Comparison of ENCODE assay signal across 9 mouse cellular contexts in the genomic region with DNA sequence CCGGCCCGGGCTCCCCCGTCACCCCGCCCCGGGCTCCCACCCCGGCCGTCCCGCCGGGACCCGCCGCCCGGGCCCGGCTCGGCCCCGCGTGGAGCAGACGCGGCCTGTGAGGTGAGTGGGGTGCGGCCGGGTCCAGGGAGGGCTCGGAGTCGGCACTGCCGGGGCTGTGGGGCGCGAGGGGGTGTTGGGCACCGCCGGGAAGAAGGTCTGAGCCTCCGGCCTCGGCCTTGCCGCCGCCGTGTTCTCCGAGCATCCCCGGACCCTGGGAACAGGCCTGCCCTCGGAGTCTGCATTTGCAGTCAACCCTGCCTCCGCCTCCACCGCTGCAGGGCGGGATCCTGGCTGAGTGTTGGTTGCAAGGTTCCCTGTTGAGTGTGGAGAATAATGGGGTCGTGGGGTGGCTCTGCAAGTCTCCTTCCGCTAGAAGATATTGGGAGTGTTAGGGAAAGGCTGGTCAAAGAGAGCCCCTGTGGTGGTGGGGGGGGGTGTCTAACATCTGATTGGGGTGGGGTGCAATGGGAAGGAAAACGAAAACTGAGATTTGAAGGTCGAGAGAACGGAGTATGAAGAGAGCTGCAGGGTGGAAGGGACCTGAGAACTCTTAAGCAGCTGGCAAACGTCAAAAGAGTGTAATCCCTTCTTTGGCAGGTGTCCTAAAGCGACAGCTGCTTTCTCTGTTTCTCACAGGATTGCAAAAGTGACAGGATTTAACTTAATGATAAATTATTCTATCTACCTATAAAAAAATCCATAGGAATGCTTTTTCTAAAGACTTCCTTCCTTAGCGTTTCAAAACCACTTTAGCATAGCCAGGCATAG. TPM values are rescaled to one million over a fixed set of nuclear protein-coding genes. Genes with fewer than 3 reads are reported as not detected.
A peak's percentile ranks its signal among the peaks of the same experiment; 100 is the strongest.
DNase-seq lines count a peak whose midpoint lies in the region; ATAC-seq and TF ChIP-seq lines count a peak whose summit lies in the region.
"Had no signal": no experiment of that assay in that cellular context is flagged by ENCODE, and none has a peak within 500 bp of the region (broad histone marks: within the 10 kb centered on the region; RNA-seq: fewer than 3 reads in every experiment).

No protein-coding gene starts in this region.

- no peaks in the 10 kb centered on the region for H3K9me3 ChIP-seq in megakaryocyte, embryonic 14.5 days
- no peaks in the 10 kb centered on the region for H3K9me3 ChIP-seq in heart, postnatal 0 days (replicated peaks; ENCODE audit: control insufficient read depth, low read length)

- TF ChIP-seq CTCF in heart, postnatal 0 days (IDR thresholded peaks at IDR 0.05; ENCODE audit: low read depth) = no peak

- H3K36me3 ChIP-seq in megakaryocyte, embryonic 14.5 days (replicated peaks; ENCODE audit: low read length) = peaks cover 45% of the 10 kb centered on the region
- peaks cover 26% of the 10 kb centered on the region for H3K36me3 ChIP-seq in heart, postnatal 0 days (replicated peaks; ENCODE audit: control insufficient read depth, insufficient read depth, low read length)

- WGBS in heart, postnatal 0 days = 1% methylated on average over 46 of the region's 46 CpGs

- peak overlapping the region; percentile 99 for H3K4me2 ChIP-seq in heart, postnatal 0 days (ENCODE audit: low read depth, low read length)

- no peaks in the 10 kb centered on the region for H3K27me3 ChIP-seq in megakaryocyte, embryonic 14.5 days (replicated peaks)
- no peaks in the 10 kb centered on the region for H3K27me3 ChIP-seq in heart, postnatal 0 days (ENCODE audit: control insufficient read depth, insufficient read depth, low read length)

- TF ChIP-seq EP300 in heart, postnatal 0 days (IDR thresholded peaks at IDR 0.05; ENCODE audit: low read depth) = no peak

- H3K27ac ChIP-seq in heart, postnatal 0 days (ENCODE audit: low read depth) = peak overlapping the region; percentile 91

- no peak for ATAC-seq in megakaryocyte, adult 5-6 weeks (ENCODE audit: poor library complexity, severe bottlenecking)
- no peak for ATAC-seq in heart, postnatal 0 days (ENCODE audit: insufficient read depth, low read depth)

- H3K9ac ChIP-seq in heart, postnatal 0 days (replicated peaks; ENCODE audit: low read depth, low read length) = peak overlapping the region; percentile 95

- peaks cover 41% of the 10 kb centered on the region for H3K4me1 ChIP-seq in megakaryocyte, embryonic 14.5 days
- peaks cover 15% of the 10 kb centered on the region; the same call in 1 of the 2 replicates for H3K4me1 ChIP-seq in heart, postnatal 0 days (ENCODE audit: control insufficient read depth, insufficient read depth)

- peak overlapping the region; percentile 99 for H3K4me3 ChIP-seq in megakaryocyte, embryonic 14.5 days (replicated peaks)
- peak overlapping the region; percentile 96 for H3K4me3 ChIP-seq in heart, postnatal 0 days (ENCODE audit: low read depth, low read length)

- DNase-seq in c-Kit-negative CD71-positive TER-119-positive erythroid progenitor cells, embryonic 14.5 days (ENCODE audit: low read depth, low spot score) = peak; percentile 26
- no peak for DNase-seq in heart, postnatal 0 days (ENCODE audit: low spot score)
- DNase-seq in lung, postnatal 36 days = peak; percentile 14
- DNase-seq in urinary bladder, postnatal 14 days (ENCODE audit: low spot score) = no peak
- DNase-seq in thymus, postnatal 36 days = no peak
- DNase-seq in layer of hippocampus, postnatal 14 days (ENCODE audit: low spot score in 2 of 2) = no peak

RNA-seq across cellular contexts. Expression of gene Foxm1, which starts 0.4 kb away (rescaled TPM):
- 14.7 and 19.2 TPM in 2 replicates for polyA plus RNA-seq in megakaryocyte, embryonic 14.5 days (2012; ENCODE audit: insufficient read depth, low replicate concordance)
- 69.8 and 76.1 TPM in 2 replicates for total RNA-seq in megakaryocyte, adult 5-6 weeks (2015)
- total RNA-seq in megakaryocyte, adult 5-6 weeks (2017) = 26.2 and 41.8 TPM in 2 replicates
- 19.0 and 23.8 TPM in 2 replicates for total RNA-seq in heart, postnatal 0 days (2014; rRNA removed; ENCODE audit: low replicate concordance)
- 4.8 and 5.4 TPM in 2 replicates for polyA plus RNA-seq in heart, postnatal 0 days (2015; fragmentation: Nextera tagmentation; extraction: Ambion mirVana)
- total RNA-seq in layer of hippocampus, postnatal 14 days (2021) = 1 to 10 TPM; 3.8 to 4.1 TPM

RNA-seq across cellular contexts. Expression of gene Rhno1, which starts 0.5 kb away (rescaled TPM):
- 24.9 and 30.5 TPM in 2 replicates for polyA plus RNA-seq in megakaryocyte, embryonic 14.5 days (2012; ENCODE audit: insufficient read depth, low replicate concordance)
- total RNA-seq in megakaryocyte, adult 5-6 weeks (2015) = 45.7 and 53.9 TPM in 2 replicates
- total RNA-seq in megakaryocyte, adult 5-6 weeks (2017) = 35.4 and 41.1 TPM in 2 replicates
- 10.9 and 22.6 TPM in 2 replicates for total RNA-seq in heart, postnatal 0 days (2014; rRNA removed; ENCODE audit: low replicate concordance)
- 34.7 and 39.3 TPM in 2 replicates for polyA plus RNA-seq in heart, postnatal 0 days (2015; fragmentation: Nextera tagmentation; extraction: Ambion mirVana)
- 10 to 100 TPM; 18.9 to 19.6 TPM for total RNA-seq in layer of hippocampus, postnatal 14 days (2021)

RNA-seq across cellular contexts. Expression of gene Tulp3, which starts 7.6 kb away (rescaled TPM):
- polyA plus RNA-seq in megakaryocyte, embryonic 14.5 days (2012; ENCODE audit: insufficient read depth, low replicate concordance) = 2.8 TPM in 1 of 2 replicates, not detected in the other
- 2.6 and 3.3 TPM in 2 replicates for total RNA-seq in megakaryocyte, adult 5-6 weeks (2015)
- 1.4 and 2.4 TPM in 2 replicates for total RNA-seq in megakaryocyte, adult 5-6 weeks (2017)
- total RNA-seq in heart, postnatal 0 days (2014; rRNA removed; ENCODE audit: low replicate concordance) = 3.2 and 5.1 TPM in 2 replicates
- polyA plus RNA-seq in heart, postnatal 0 days (2015; fragmentation: Nextera tagmentation; extraction: Ambion mirVana) = 3.7 and 5.1 TPM in 2 replicates
- total RNA-seq in layer of hippocampus, postnatal 14 days (2021) = 10 to 100 TPM; 21.7 to 23.3 TPM

RNA-seq across cellular contexts. Expression of gene Tex52, which starts 12.0 kb away (rescaled TPM):
- polyA plus RNA-seq in megakaryocyte, embryonic 14.5 days (2012; ENCODE audit: insufficient read depth, low replicate concordance) = 0.18 TPM in 1 of 2 replicates, not detected in the other
- total RNA-seq in megakaryocyte, adult 5-6 weeks (2015) = 0.09 and 0.18 TPM in 2 replicates
- total RNA-seq in megakaryocyte, adult 5-6 weeks (2017) = not detected in 2 replicates
- not detected in 2 replicates for total RNA-seq in heart, postnatal 0 days (2014; rRNA removed; ENCODE audit: low replicate concordance)
- not detected in 2 replicates for polyA plus RNA-seq in heart, postnatal 0 days (2015; fragmentation: Nextera tagmentation; extraction: Ambion mirVana)
- total RNA-seq in layer of hippocampus, postnatal 14 days (2021) = under 1 TPM; 0.67 to 0.74 TPM

RNA-seq across cellular contexts. Expression of gene Gm44596, which starts 12.1 kb away (rescaled TPM):
- not detected in 2 replicates for polyA plus RNA-seq in megakaryocyte, embryonic 14.5 days (2012; ENCODE audit: insufficient read depth, low replicate concordance)
- total RNA-seq in megakaryocyte, adult 5-6 weeks (2015) = not detected in 2 replicates
- not detected in 2 replicates for total RNA-seq in megakaryocyte, adult 5-6 weeks (2017)
- total RNA-seq in heart, postnatal 0 days (2014; rRNA removed; ENCODE audit: low replicate concordance) = not detected in 2 replicates
- polyA plus RNA-seq in heart, postnatal 0 days (2015; fragmentation: Nextera tagmentation; extraction: Ambion mirVana) = not detected in 2 replicates
- not detected for total RNA-seq in layer of hippocampus, postnatal 14 days (2021)
- total RNA-seq: left cerebral cortex, postnatal 25 days had no signal

Comparison
In these comparisons a context has a peak if more than half of its experiments do, and no peak if none do; other contexts are left out.
1. DNase-seq: peak in c-Kit-negative CD71-positive TER-119-positive erythroid progenitor cells, embryonic 14.5 days (single experiment) and lung, postnatal 36 days (single experiment); none in heart, postnatal 0 days (single experiment), urinary bladder, postnatal 14 days (single experiment), thymus, postnatal 36 days (0 of 2) and layer of hippocampus, postnatal 14 days (0 of 2).